Mouse (Mus musculus): ENCODE data around the gene Uba1y.
"Not testable (repeated sequence)": the region's sequence is repeated elsewhere in the genome, so short reads cannot be mapped to it uniquely, and the experiment has no call there.

Uba1y gene

GRCm38 (mm10) chrY:818396-818795 is at the start of gene Uba1y:
TSS of gene Uba1y (plus strand) at chrY:818649.
- no peak for DNase-seq

- not testable (repeated sequence) for DNase-seq
Observed at GRCm38 (mm10) chrY:797309-797708, 21.1 kb upstream of the Uba1y start, which contains the start of gene Zfy1. TSS of gene Zfy1 (minus strand) at chrY:797409.

DNA sequence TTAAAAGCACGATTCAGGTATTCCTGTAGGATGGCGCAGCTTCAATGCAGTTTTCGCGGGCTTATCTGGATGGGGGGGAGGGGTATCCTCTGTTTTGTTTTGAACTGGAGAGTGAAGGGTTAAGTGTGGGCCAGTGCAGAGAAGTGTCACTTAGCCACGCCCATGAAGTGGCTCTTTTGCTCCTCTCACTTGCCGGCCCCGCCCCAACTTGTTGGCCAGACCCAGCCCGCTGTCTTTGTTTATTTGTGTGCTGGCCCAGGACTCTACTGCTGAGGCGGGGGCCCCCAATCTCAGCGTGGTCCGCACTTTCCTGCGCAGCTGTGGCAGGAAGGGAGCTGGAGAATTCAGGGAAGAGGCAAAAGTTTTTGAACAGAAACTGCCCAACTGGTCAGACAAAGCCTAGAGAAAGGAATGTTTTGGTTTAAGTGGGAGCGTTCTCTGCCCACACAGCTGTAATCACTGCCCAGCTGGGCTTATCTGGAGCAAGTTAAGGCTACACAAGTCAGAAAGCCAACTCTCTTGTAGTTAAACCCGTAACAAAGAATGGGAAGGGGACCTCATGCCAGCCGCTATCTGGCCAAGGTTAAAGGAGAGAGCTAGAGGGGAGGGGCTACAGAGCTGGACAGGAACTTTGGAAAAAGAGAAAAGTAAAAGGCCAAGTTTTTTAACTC is 9.3 kb upstream of the Uba1y start:
- no peak for DNase-seq

- no peak for DNase-seq
Observed at GRCm38 (mm10) chrY:872404-872803, 54.0 kb downstream of the Uba1y start.

GRCm38 (mm10) chrY:872855-873549 is 54.6 kb downstream of the Uba1y start:
- no peak for DNase-seq

Measured in thymus, adult 18-20 months (tissue).